Mouse (Mus musculus): Measurements from ENCODE around the gene Col4a2. TPM values are rescaled to one million over a fixed set of nuclear protein-coding genes. Genes with fewer than 3 reads are reported as not detected.
"Not testable (repeated sequence)": the region's sequence is repeated elsewhere in the genome, so short reads cannot be mapped to it uniquely, and the experiment has no call there.

Col4a2 gene
- polyA plus RNA-seq, 1 experiment from 2014 or later, result 61.4 TPM

DNA sequence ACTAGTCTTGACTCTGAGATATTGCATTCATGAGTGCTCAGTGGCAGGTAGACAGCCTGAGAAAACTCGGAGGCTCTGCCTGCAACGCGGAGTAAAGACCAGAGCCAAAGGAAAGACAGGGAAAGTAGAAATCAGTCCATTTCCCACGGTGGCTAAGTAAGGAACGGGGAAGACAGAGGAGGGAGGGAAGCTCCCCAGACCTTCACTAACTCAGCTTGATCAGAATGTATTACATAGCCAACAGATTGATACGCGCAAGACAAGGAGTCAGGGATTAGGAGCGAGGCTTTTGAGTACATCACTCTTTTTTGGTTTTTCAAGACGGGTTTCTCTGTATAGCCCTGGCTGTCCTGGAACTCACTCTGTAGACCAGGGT, 164.6 kb downstream of the Col4a2 start:
- H3K9ac ChIP-seq, result no peak overlapping the region

DNA sequence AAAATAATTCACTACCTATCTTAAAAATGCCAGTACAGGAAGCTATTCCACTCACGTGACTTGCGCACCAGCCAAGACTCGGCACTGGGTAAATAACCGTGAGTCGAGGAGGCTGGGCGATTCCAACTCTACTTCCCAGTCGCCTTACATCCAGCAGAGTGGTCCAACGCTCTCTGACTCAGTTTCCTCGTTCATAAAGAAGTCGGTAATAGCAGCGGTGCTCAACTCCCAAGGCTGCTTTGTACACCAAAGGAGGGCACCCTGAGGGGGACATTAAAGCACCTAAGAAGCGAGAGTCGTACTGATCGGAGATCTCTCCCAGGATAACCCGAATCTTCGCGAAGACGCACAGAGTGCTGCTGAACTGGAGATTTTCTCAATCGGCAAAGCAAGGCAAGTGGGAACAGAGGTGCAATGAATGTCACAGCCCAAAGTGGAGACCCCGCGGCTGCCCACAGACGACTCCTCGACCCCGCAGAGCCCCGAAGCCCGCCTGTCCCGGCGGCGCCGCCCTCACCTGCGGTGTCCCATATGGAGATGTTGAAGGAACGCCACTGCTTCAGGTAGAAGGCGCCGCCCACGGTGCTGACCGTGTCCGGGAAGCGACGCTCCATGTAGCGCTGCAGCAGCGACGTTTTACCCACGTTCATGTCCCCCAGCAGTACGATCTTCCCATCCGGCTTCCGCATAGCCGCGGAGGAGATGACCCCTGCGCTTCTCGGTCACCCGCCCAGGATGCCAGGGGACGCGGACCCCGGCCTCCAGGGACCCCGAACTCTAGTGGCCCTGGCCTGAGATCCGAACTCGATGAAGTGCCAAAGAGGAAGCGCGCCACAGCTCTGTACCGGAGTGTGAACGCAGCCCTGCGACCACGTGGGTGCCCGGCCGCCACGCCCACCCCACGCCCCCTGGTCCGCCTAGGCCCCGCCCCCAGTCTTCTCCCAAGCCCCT, 165.5 kb downstream of the Col4a2 start, which contains the start of gene Rab20:
Gene Rab20 (minus strand): TSS at position 900 of the 951 bp plus-strand sequence.
- ATAC-seq, result peak; percentile 66
- no peak within 1 kb of the TSS for H3K27ac ChIP-seq
- H3K27me3 ChIP-seq (replicated peaks), result peaks cover 14% of the 10 kb centered on the region
- no peaks in the 10 kb centered on the region for H3K36me3 ChIP-seq
- H3K9me3 ChIP-seq, result no peaks in the 10 kb centered on the region
- H3K4me1 ChIP-seq (replicated peaks), result peaks cover 26% of the 10 kb centered on the region
- H3K9ac ChIP-seq, result peak within 1 kb of the TSS; percentile 44
- peak within 1 kb of the TSS; percentile 48 for H3K4me3 ChIP-seq (replicated peaks)
- under 1% methylated on average over 69 of the region's 69 CpGs for WGBS
- H3K4me2 ChIP-seq (replicated peaks), result peak within 1 kb of the TSS; percentile 98

More for the DNA sequence above, 164.6 kb downstream of the Col4a2 start:
- Histone ChIP-seq H3K36me3 (no peaks in the 10 kb centered on the region), H3K4me1 (replicated peaks) (peaks cover 28% of the 10 kb centered on the region), H3K4me2 (replicated peaks) (peak overlapping the region; percentile 98), H3K27ac (peak overlapping the region; percentile 42; the same call in 1 of the 2 replicates), H3K4me3 (replicated peaks) (peak overlapping the region; percentile 48), H3K9me3 (no peaks in the 10 kb centered on the region), H3K27me3 (replicated peaks) (peaks cover 14% of the 10 kb centered on the region)
- no peak for ATAC-seq
- 5% methylated on average over 9 of the region's 9 CpGs for WGBS

DNA sequence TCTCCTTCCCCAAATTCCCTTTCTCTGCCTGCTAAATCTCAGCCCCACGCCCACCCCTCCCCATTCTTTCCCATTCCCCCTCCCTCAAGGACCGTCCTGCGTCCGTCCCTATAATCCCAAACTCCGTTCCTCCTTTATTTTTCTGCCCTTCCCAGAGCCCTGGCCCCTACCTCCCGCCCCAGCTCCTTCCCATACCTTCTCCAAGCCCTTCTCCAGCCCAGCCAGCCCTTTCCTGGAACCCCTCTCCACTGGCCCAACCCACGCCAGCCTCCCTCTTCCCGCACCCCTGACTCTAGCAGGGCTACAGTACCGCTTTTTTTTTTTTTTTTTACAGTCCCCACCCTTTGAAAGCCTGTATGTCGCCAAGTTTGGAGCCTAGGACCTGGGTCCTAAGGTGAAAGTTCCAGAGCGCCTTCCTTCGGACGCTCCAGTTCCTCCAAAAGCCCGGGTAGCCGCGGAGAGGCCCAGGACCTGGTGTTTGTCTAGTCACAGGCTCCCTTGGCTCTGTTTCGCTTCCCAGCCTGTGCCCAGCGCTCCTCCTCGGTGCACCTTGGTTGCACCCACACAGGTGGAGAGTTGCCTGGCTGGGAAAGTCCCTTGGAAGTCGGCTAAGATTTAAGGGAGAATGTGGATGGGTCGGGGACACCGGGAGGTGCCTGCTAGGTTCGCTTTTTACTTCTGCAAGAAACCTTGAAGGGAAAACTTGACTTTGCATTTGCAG, 166.4 kb downstream of the Col4a2 start:
- H3K27me3 ChIP-seq (replicated peaks), result peaks cover 14% of the 10 kb centered on the region
- H3K4me3 ChIP-seq (replicated peaks), result peak overlapping the region; percentile 48
- H3K9me3 ChIP-seq, result no peaks in the 10 kb centered on the region
- no peak overlapping the region for H3K27ac ChIP-seq
- peak overlapping the region; percentile 98 for H3K4me2 ChIP-seq (replicated peaks)
- peaks cover 17% of the 10 kb centered on the region for H3K4me1 ChIP-seq (replicated peaks)
- 11% methylated on average over 23 of the region's 23 CpGs for WGBS
- H3K9ac ChIP-seq, result no peak overlapping the region; the same call in 1 of the 2 replicates
- peak; percentile 6; the same call in 1 of the 2 replicates for ATAC-seq
- H3K36me3 ChIP-seq, result no peaks in the 10 kb centered on the region

DNA sequence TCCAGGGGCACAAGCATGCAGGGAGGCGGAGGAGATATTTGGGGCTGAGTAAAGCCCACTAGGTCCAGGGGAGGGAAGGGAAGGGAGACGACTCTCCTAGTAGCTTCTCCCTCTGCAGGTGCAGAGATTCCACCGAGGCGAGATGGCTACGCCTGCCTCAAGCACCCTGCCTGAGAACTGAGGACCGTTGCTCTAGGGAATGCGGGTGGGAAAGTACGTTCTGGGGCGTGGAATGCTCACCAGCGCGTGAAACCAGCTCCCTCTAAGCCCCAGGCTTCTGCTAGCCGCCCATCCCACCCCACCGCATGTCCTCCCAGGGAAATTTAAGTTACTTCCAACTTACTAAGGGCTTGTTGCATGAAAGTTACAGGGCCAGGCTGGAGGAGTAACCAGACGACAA, 167.0 kb downstream of the Col4a2 start:
- Histone ChIP-seq H3K4me1 (replicated peaks) (peaks cover 17% of the 10 kb centered on the region), H3K27ac (no peak overlapping the region), H3K9ac (no peak overlapping the region)

DNA sequence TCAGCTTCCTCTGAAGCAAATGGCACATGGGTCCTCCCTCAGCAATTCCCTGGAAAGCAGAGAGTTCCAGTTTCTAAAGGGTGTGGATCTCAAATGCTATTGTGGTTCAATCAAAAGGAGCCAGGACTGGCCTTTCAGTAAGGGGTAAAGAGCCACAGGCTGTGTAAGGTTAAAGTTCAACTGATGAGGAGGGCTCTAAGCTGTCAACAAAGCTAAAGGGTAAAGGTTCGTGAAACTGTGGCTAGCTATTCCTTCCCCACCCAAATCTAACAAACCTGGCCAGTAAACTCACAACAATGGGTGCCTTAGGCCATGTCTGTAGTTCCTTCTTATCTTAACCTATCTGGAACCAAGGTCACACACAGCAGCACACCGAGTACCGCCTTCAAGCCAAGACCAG, 169.3 kb downstream of the Col4a2 start:
- Histone ChIP-seq H3K27me3 (replicated peaks) (peaks cover 11% of the 10 kb centered on the region), H3K4me2 (replicated peaks) (no peak overlapping the region), H3K9ac (no peak overlapping the region), H3K9me3 (no peaks in the 10 kb centered on the region), H3K4me3 (replicated peaks) (no peak overlapping the region), H3K27ac (no peak overlapping the region), H3K36me3 (no peaks in the 10 kb centered on the region), H3K4me1 (replicated peaks) (peaks cover 8% of the 10 kb centered on the region; the same call in 1 of the 2 replicates)
- ATAC-seq, result no peak
- WGBS, result 52% methylated on average over 3 of the region's 3 CpGs

More for the DNA sequence above, 167.0 kb downstream of the Col4a2 start:
- no peak for ATAC-seq
- Histone ChIP-seq H3K9me3 (no peaks in the 10 kb centered on the region), H3K4me2 (replicated peaks) (peak overlapping the region; percentile 98; the same call in 1 of the 2 replicates), H3K36me3 (no peaks in the 10 kb centered on the region), H3K4me3 (replicated peaks) (no peak overlapping the region), H3K27me3 (replicated peaks) (peaks cover 14% of the 10 kb centered on the region)
- 32% methylated on average over 14 of the region's 14 CpGs for WGBS

DNA sequence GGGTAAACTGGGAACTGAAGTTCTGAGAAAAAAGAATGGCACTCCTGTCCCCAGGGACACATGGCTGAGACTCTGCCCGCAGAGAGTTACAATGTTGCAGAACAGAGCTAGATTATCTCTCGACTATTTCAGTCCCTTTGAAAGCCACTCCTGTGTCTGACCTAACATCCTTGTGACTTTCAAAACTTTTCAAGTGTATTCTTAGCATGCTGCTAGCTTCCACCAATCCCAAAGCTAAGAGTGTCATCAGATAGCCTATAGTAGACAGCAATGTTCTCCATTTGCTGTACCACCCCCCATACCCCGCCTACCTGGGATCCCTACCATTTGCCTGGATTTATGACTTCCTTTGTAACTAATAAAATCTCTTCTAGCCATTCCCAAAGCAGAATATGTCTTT, 169.9 kb downstream of the Col4a2 start:
- no peak overlapping the region for H3K4me3 ChIP-seq (replicated peaks)
- 62% methylated on average over 3 of the region's 3 CpGs for WGBS
- H3K4me1 ChIP-seq (replicated peaks), result peaks cover 6% of the 10 kb centered on the region; the same call in 1 of the 2 replicates
- no peak overlapping the region for H3K9ac ChIP-seq
- no peaks in the 10 kb centered on the region for H3K36me3 ChIP-seq
- H3K27me3 ChIP-seq (replicated peaks), result peaks cover 11% of the 10 kb centered on the region
- no peak overlapping the region for H3K27ac ChIP-seq
- H3K9me3 ChIP-seq, result no peaks in the 10 kb centered on the region
- H3K4me2 ChIP-seq (replicated peaks), result no peak overlapping the region
- ATAC-seq, result no peak

DNA sequence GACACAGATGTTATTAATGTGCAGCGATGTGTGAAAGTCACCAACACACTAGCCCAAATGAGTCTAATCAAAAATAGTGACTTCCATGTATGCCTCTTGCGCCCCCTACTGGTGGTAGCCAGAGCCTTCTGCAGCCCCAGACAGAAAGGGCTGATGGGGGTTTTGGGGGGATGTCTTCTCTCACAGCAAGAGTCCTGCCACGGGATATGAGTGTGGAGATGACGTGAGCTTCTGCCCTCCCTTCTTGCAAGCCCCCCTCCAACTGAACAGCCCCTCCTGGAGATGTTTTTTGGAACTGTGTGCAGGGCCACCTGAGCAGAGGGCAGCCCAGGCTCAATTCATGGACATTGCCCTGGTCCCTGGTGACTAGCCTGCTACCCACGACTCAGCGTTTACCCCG, 173.5 kb downstream of the Col4a2 start:
- no peak overlapping the region for H3K4me2 ChIP-seq (replicated peaks)
- H3K4me1 ChIP-seq (replicated peaks), result no peaks in the 10 kb centered on the region
- no peaks in the 10 kb centered on the region for H3K9me3 ChIP-seq
- ATAC-seq, result peak; percentile 46
- H3K9ac ChIP-seq, result no peak overlapping the region
- no peak overlapping the region for H3K27ac ChIP-seq
- no peaks in the 10 kb centered on the region; the same call in 1 of the 2 replicates for H3K27me3 ChIP-seq (replicated peaks)
- H3K4me3 ChIP-seq (replicated peaks), result no peak overlapping the region
- WGBS, result 17% methylated on average over 7 of the region's 7 CpGs
- H3K36me3 ChIP-seq, result no peaks in the 10 kb centered on the region

DNA sequence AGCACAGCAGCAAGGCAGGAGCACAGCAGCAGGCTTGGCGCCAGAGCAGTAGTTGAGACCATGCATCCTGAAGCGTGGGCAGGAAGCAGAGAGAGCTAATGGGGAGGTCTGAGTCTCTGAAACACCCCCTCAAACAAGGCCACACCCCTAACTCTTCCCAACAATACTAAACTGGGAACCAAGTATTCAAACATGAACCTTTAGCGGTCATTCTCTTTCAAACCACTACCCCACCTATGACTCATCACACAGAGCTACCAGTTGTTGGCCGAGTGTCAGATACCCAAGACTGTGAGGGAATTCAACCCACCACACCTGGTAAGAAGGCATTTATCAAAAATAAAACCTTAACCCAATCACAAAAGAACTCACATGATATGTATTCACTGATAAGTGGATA, 174.6 kb downstream of the Col4a2 start:
- H3K27me3 ChIP-seq (replicated peaks), result no peaks in the 10 kb centered on the region; the same call in 1 of the 2 replicates
- no peaks in the 10 kb centered on the region for H3K36me3 ChIP-seq
- no peaks in the 10 kb centered on the region for H3K9me3 ChIP-seq
- no peak overlapping the region for H3K4me3 ChIP-seq (replicated peaks)
- H3K4me2 ChIP-seq (replicated peaks), result no peak overlapping the region
- H3K9ac ChIP-seq, result no peak overlapping the region
- WGBS, result 70% methylated on average over 4 of the region's 4 CpGs
- ATAC-seq, result no peak
- H3K4me1 ChIP-seq (replicated peaks), result no peaks in the 10 kb centered on the region
- no peak overlapping the region for H3K27ac ChIP-seq

DNA sequence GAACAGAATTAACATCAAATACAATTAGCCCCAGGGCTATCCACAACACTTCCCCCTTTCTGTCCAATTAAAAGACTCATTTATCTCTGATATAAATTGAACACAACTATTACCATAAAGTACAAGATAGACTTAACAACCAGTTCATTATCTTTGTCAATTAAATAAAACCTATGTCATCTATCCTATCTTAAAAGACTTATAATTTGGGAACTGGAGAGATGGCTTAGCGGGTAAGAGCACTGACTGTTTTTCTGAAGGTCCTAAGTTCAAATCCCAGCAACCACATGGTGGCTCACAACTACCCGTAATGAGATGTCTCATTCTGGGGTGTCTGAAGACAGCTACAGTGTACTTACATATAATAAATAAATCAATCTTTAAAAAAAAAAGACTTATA, 179.7 kb downstream of the Col4a2 start:
- not testable (repeated sequence) for H3K27ac ChIP-seq; H3K4me2 ChIP-seq (replicated peaks); ATAC-seq; H3K9ac ChIP-seq; H3K4me3 ChIP-seq (replicated peaks); H3K9me3 ChIP-seq; H3K36me3 ChIP-seq; H3K27me3 ChIP-seq (replicated peaks); H3K4me1 ChIP-seq (replicated peaks)
- WGBS, result 89% methylated on average over 2 of the region's 2 CpGs

DNA sequence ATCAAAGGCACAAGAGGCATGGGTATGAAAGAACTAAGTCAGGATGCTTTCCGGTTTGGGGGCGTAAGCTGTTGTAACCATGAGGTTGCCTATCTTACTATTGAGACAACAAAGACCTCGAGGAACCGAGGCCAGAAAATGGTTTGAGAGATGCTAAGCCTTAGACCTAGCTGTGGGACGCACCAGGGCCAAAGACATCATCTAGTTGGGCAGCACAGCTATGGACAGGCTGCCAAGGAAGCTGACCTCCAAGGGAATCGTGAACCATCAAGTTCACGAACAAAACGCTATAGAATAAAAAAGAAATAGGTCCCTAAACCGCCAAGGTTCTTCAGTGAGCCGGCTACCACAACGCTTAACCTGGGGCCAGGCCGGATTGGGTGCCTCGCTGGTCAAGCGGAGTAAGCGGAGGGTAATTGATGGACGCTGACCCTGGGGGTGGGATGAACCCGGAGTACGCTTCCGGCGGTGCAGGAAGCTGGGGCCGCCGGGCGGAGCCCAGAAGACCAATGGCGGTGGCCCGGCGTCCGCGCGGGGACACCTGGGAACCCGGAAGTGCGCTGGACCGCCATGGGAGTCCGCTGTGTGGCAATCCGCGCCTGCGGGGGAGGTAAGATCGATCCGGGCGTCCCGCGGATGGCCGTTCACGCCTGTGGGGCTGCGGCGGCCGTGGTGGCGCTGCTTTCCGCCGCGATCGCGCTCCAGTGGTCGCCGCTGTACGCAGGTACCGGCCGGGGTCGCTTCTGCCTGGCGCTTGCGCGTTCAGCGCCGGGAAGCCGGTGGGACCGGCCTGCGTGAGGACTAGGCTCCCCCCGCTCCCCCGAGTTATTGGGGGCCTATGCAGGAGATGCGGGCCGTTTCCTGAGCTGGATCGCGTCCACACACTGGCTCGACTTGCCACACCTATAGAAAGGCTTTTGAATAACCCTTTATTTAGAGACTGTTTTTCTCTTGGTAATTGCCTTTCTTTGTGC, 184.7 kb downstream of the Col4a2 start, which contains the start of gene Naxd:
Gene Naxd (plus strand): TSS at position 490 of the 974 bp plus-strand sequence.
- Histone ChIP-seq H3K27ac (peak within 1 kb of the TSS; percentile 45), H3K9me3 (no peaks in the 10 kb centered on the region), H3K9ac (peak within 1 kb of the TSS; percentile 81), H3K4me3 (replicated peaks) (peak within 1 kb of the TSS; percentile 78), H3K27me3 (replicated peaks) (no peaks in the 10 kb centered on the region), H3K36me3 (no peaks in the 10 kb centered on the region), H3K4me1 (replicated peaks) (peaks cover 7% of the 10 kb centered on the region), H3K4me2 (replicated peaks) (peak within 1 kb of the TSS; percentile 65)
- peak; percentile 99 for ATAC-seq
- 3% methylated on average over 73 of the region's 73 CpGs for WGBS

DNA sequence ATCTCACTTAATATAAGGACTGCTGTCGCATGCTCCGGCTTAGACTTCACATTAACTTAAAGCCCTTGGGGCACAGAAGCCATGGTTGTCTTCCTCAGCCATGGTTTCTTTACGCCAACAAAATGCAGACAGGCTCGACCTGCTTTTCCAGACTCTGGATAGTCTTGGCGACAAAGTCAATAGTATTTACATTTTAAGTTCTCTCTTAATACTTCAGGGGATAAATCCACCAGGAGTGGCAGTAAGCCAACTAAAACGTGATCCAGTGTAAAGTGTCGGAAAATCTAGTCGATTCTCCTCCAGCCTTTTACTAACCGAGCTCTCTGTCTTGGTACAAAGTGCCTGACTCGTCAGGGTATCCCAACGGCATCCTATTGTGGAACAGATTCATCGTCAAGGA, 185.7 kb downstream of the Col4a2 start:
- no peaks in the 10 kb centered on the region for H3K36me3 ChIP-seq
- H3K27ac ChIP-seq, result no peak overlapping the region
- H3K9me3 ChIP-seq, result no peaks in the 10 kb centered on the region
- no peak for ATAC-seq
- WGBS, result 74% methylated on average over 12 of the region's 12 CpGs
- peak overlapping the region; percentile 65 for H3K4me2 ChIP-seq (replicated peaks)
- no peaks in the 10 kb centered on the region for H3K27me3 ChIP-seq (replicated peaks)
- peak overlapping the region; percentile 78 for H3K4me3 ChIP-seq (replicated peaks)
- H3K4me1 ChIP-seq (replicated peaks), result peaks cover 7% of the 10 kb centered on the region
- no peak overlapping the region for H3K9ac ChIP-seq

Measured in intestine, embryonic 15.5 days (tissue).